Comparison of ENCODE assay signal across 8 mouse cellular contexts in genomic region chr1:195033941-195034340, GRCm38 (mm10). TPM values are rescaled to one million over a fixed set of nuclear protein-coding genes. Genes with fewer than 3 reads are reported as not detected.
DNase-seq lines count a peak whose midpoint lies in the region; ATAC-seq and TF ChIP-seq lines count a peak whose summit lies in the region.

No protein-coding gene starts in this region.

- ATAC-seq in neural tube, embryonic 11.5 days (ENCODE audit: insufficient read depth, low FRiP score, low TSS enrichment), result no peak
- no peak for ATAC-seq in intestine, embryonic 15.5 days

- no peak overlapping the region for H3K9ac ChIP-seq in neural tube, embryonic 11.5 days (ENCODE audit: low read length)
- no peak overlapping the region for H3K9ac ChIP-seq in intestine, embryonic 15.5 days

- no peak overlapping the region for H3K4me2 ChIP-seq in neural tube, embryonic 11.5 days (ENCODE audit: low read depth)
- H3K4me2 ChIP-seq in intestine, embryonic 15.5 days (replicated peaks), result no peak overlapping the region

- 62% methylated on average over 1 of the region's 1 CpGs for WGBS in lung, adult 2 months
- whole genome bisulfite sequencing in neural tube, embryonic 11.5 days, result 61% methylated on average over 1 of the region's 1 CpGs
- 74% methylated on average over 1 of the region's 1 CpGs for WGBS in thymus, adult 2 months
- WGBS in intestine, embryonic 15.5 days, result 69% methylated on average over 1 of the region's 1 CpGs

- H3K4me1 ChIP-seq in lung, adult 2 months (ENCODE audit: control insufficient read depth, insufficient read depth, low read length), result no peaks in the 10 kb centered on the region; the same call in 1 of the 2 replicates
- no peaks in the 10 kb centered on the region for H3K4me1 ChIP-seq in neural tube, embryonic 11.5 days (ENCODE audit: control insufficient read depth, insufficient read depth, low read length)
- no peaks in the 10 kb centered on the region for H3K4me1 ChIP-seq in thymus, adult 2 months (replicated peaks; ENCODE audit: control insufficient read depth, insufficient read depth, low read length)
- H3K4me1 ChIP-seq in intestine, embryonic 15.5 days (replicated peaks), result 0 out of 2 replicates have a peak, but pooled peaks cover 2% of the 10 kb centered on the region

- no peaks in the 10 kb centered on the region for H3K36me3 ChIP-seq in neural tube, embryonic 11.5 days (ENCODE audit: control insufficient read depth, insufficient read depth, low read length)
- no peaks in the 10 kb centered on the region for H3K36me3 ChIP-seq in thymus, adult 2 months (ENCODE audit: control insufficient read depth, insufficient read depth, low read length)
- H3K36me3 ChIP-seq in intestine, embryonic 15.5 days, result no peaks in the 10 kb centered on the region

- no peak for TF ChIP-seq POLR2A in lung, adult 2 months (IDR thresholded peaks at IDR 0.05; ENCODE audit: borderline replicate concordance, extremely low read depth, low read depth, low read length)
- TF ChIP-seq POLR2A in thymus, adult 2 months (IDR thresholded peaks at IDR 0.05; ENCODE audit: control insufficient read depth, extremely low read depth, insufficient read depth, low read length, poor library complexity), result no peak

- no peaks in the 10 kb centered on the region for H3K27me3 ChIP-seq in neural tube, embryonic 11.5 days (ENCODE audit: control insufficient read depth, insufficient read depth, low read length)
- H3K27me3 ChIP-seq in thymus, adult 2 months (ENCODE audit: control insufficient read depth, insufficient read depth, low read length), result no peaks in the 10 kb centered on the region
- no peaks in the 10 kb centered on the region for H3K27me3 ChIP-seq in intestine, embryonic 15.5 days (replicated peaks)

- no peak for TF ChIP-seq CTCF in lung, adult 2 months (IDR thresholded peaks at IDR 0.05; ENCODE audit: insufficient read depth, low read length)
- TF ChIP-seq CTCF in thymus, adult 2 months (IDR thresholded peaks at IDR 0.05; ENCODE audit: borderline replicate concordance, control insufficient read depth, extremely low read depth, insufficient read depth, low read length, poor library complexity), result no peak

- peak; percentile 32 for DNase-seq in lung, postnatal 10 days
- no peak for DNase-seq in lung, adult 2 months
- DNase-seq in adrenal gland, adult 8-10 months, result peak; percentile 81
- peak; percentile 70 to 74 for DNase-seq in gastrocnemius, adult 8-10 months (ENCODE audit: low spot score in 2 of 2)
- peak; percentile 38 for DNase-seq in kidney, postnatal 10 days
- DNase-seq in neural tube, embryonic 11.5 days (ENCODE audit: low spot score), result peak; percentile 28
- no peak for DNase-seq in thymus, adult 2 months

- H3K9me3 ChIP-seq in neural tube, embryonic 11.5 days (ENCODE audit: control insufficient read depth, low read length), result no peaks in the 10 kb centered on the region
- no peaks in the 10 kb centered on the region for H3K9me3 ChIP-seq in intestine, embryonic 15.5 days

- H3K27ac ChIP-seq in neural tube, embryonic 11.5 days (ENCODE audit: low read depth, low read length), result no peak overlapping the region
- H3K27ac ChIP-seq in thymus, adult 2 months (ENCODE audit: control insufficient read depth, insufficient read depth, low read length), result no peak overlapping the region
- no peak overlapping the region for H3K27ac ChIP-seq in intestine, embryonic 15.5 days

- no peak overlapping the region for H3K4me3 ChIP-seq in lung, adult 2 months (replicated peaks; ENCODE audit: extremely low read depth, low read depth, low read length)
- H3K4me3 ChIP-seq in neural tube, embryonic 11.5 days (ENCODE audit: low read depth, low read length), result no peak overlapping the region
- no peak overlapping the region for H3K4me3 ChIP-seq in thymus, adult 2 months (ENCODE audit: control insufficient read depth, insufficient read depth, low read length)
- no peak overlapping the region for H3K4me3 ChIP-seq in intestine, embryonic 15.5 days (replicated peaks)

RNA-seq across cellular contexts. Expression of gene Cd46, which starts 58.1 kb away (rescaled TPM):
- 0.50 and 0.95 TPM in 2 replicates for polyA plus RNA-seq in lung, adult 2 months (2012; rRNA removed)
- total RNA-seq in adrenal gland, adult 8-10 months (2022), result 1 to 10 TPM; 2.4 to 4.1 (median 3.3) TPM
- 1 to 10 TPM in 2 of 4 experiments, under 1 TPM in 2; 0.76 to 1.3 (median 0.96) TPM for total RNA-seq in gastrocnemius, adult 8-10 months (2022)
- polyA plus RNA-seq in neural tube, embryonic 11.5 days (2014; fragmentation: Nextera tagmentation; extraction: Ambion mirVana), result 0.50 and 0.64 TPM in 2 replicates
- polyA plus RNA-seq in thymus, adult 2 months (2012; rRNA removed), result 1.6 and 2.0 TPM in 2 replicates
- polyA plus RNA-seq in intestine, embryonic 15.5 days (2015; fragmentation: Nextera tagmentation; extraction: Ambion mirVana), result 0.96 and 1.0 TPM in 2 replicates

Comparison
In these comparisons a context has a peak if more than half of its experiments do, and no peak if none do; other contexts are left out.
1. DNase-seq: peak in lung, postnatal 10 days (single experiment), adrenal gland, adult 8-10 months (single experiment), gastrocnemius, adult 8-10 months (2 of 2), kidney, postnatal 10 days (single experiment) and neural tube, embryonic 11.5 days (single experiment); none in lung, adult 2 months (single experiment) and thymus, adult 2 months (single experiment).